Mouse (Mus musculus) cerebellum, adult 2 months (tissue): ENCODE measurements around the gene Topors.

Experiments
- CTCF ChIP-seq: fragments of 200-500 bp; IDR thresholded peaks from 2 replicates; pipeline ENCODE4 v1.5.1; 2011; ENCODE audit warnings: low read depth, mild to moderate bottlenecking, control low read depth, low read length, moderate library complexity, borderline replicate concordance; ENCODE audit not compliant: insufficient read depth
- POLR2A ChIP-seq: fragments of 200-500 bp; IDR thresholded peaks from 2 replicates; pipeline ENCODE4 v1.6.1; 2011; ENCODE audit warnings: low read length, control low read depth, borderline replicate concordance; ENCODE audit not compliant: insufficient read depth

GRCm38 (mm10) chr4:40226095-40226494 lies 43.6 kb downstream of the Topors start:
- TF ChIP-seq CTCF, result no peak
- TF ChIP-seq POLR2A, result no peak
